Mouse (Mus musculus) hindbrain, embryonic 13.5 days (tissue): ENCODE measurements around the gene St6galnac3. TPM values are rescaled to one million over a fixed set of nuclear protein-coding genes. Genes with fewer than 3 reads are reported as not detected.

Experiments used
- ATAC-seq: fragments of 200-750 bp; cut with Nextera tagmentation; 2 replicates; pipeline ENCODE4 v1.8.0; 2017; ENCODE audit warnings: moderate TSS enrichment; ENCODE audit not compliant: low FRiP score
- H3K27ac ChIP-seq: fragments of 300-500 bp; sonication (generic); 2 replicates; pipeline ENCODE4 v1.5.1; 2015; ENCODE audit warnings: inconsistent platforms, mild to moderate bottlenecking, moderate library complexity
- H3K27me3 ChIP-seq: fragments of 300-500 bp; sonication (generic); 2 replicates; pipeline ENCODE4 v1.6.1; 2015; ENCODE audit warnings: mild to moderate bottlenecking, inconsistent platforms
- H3K36me3 ChIP-seq: fragments of 300-500 bp; sonication (generic); 2 replicates; pipeline ENCODE4 v1.6.1; 2015; ENCODE audit warnings: mild to moderate bottlenecking, inconsistent platforms
- H3K4me1 ChIP-seq: fragments of 300-500 bp; sonication (generic); replicated peaks from 2 replicates; pipeline ENCODE4 v1.6.1; 2015; ENCODE audit warnings: inconsistent platforms
- H3K4me2 ChIP-seq: fragments of 300-500 bp; sonication (generic); 2 replicates; pipeline ENCODE4 v1.6.1; 2015; ENCODE audit warnings: inconsistent platforms, mild to moderate bottlenecking, moderate library complexity
- H3K4me3 ChIP-seq: fragments of 300-500 bp; sonication (generic); 2 replicates; pipeline ENCODE4 v1.5.1; 2015; ENCODE audit warnings: mild to moderate bottlenecking, inconsistent platforms
- H3K9ac ChIP-seq: fragments of 300-500 bp; sonication (generic); 2 replicates; pipeline ENCODE4 v1.6.1; 2015; ENCODE audit warnings: mild to moderate bottlenecking, inconsistent platforms
- H3K9me3 ChIP-seq: fragments of 300-500 bp; sonication (generic); 2 replicates; pipeline ENCODE4 v1.6.1; 2016; ENCODE audit warnings: inconsistent platforms
- WGBS: fragments of 180-500 bp; shearing (Covaris S2); methylation state at CpG from one replicate; pipeline ENCODE4 v1.1.7; 2015; 5-methylcytosine and 5-hydroxymethylcytosine counted together
- polyA plus RNA-seq: library from polyadenylated mRNA; unstranded; fragments of >200 nt; fragmentation: Nextera tagmentation; extraction: Ambion mirVana; gene quantifications from 2 replicates; pipeline ENCODE4 v1.2.1, GENCODE M21; 2015

St6galnac3 gene
- polyA plus RNA-seq, 1 experiment from 2014 or later, result 30.3 TPM

DNA sequence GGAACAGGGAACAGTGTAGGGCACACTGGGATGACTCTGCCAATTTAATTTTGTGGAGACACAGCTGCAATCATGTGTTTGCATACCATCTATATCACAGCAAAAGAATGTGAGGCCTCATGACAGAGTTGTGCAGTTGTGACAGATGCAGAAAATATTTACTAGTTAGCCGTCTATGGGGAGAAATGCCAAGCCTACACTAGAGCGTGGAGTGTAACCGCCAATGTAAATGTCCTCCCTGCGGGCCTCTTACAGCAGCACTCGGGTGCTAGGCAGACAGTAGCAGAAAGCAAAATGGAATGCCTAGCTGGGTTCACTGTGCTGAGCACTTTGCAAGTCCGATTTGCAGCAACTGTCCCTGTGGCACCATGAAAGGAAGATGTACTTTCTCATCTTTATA lies 261.1 kb downstream of the St6galnac3 start:
- ATAC-seq, result no peak

DNA sequence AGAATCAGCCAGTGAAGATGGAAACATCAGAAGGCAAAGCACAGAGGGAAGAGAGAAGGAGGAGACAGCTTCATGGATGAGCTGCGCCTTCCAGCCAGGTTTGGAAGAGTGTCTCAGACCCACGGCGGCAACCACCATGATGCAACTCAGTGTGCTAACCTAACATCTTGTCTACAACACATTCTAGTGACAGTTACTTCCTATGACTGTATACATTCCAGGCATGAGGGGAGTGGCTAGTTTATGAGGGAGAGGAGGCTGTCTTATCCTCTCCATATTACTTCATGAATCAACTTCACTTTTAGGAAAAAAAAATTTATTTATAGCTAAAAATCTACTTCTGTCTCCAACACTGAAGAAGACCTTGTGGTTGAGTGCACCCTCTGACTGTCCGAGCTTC lies 264.8 kb downstream of the St6galnac3 start:
- 0 out of 2 replicates have a peak, but pooled peaks cover 6% of the 10 kb centered on the region for H3K4me1 ChIP-seq
- no peaks in the 10 kb centered on the region for H3K36me3 ChIP-seq
- no peaks in the 10 kb centered on the region for H3K9me3 ChIP-seq
- H3K4me2 ChIP-seq, result no peak overlapping the region
- ATAC-seq, result no peak
- no peak overlapping the region for H3K27ac ChIP-seq
- WGBS, result 96% methylated on average over 4 of the region's 4 CpGs
- H3K4me3 ChIP-seq, result no peak overlapping the region
- H3K27me3 ChIP-seq, result no peaks in the 10 kb centered on the region
- no peak overlapping the region for H3K9ac ChIP-seq

More for the DNA sequence above, 261.1 kb downstream of the St6galnac3 start:
- peaks cover 3% of the 10 kb centered on the region; the same call in 1 of the 2 replicates for H3K9me3 ChIP-seq
- WGBS, result 89% methylated on average over 6 of the region's 6 CpGs
- H3K4me3 ChIP-seq, result no peak overlapping the region
- peaks cover 2% of the 10 kb centered on the region for H3K4me1 ChIP-seq
- peaks cover 5% of the 10 kb centered on the region for H3K36me3 ChIP-seq
- H3K4me2 ChIP-seq, result no peak overlapping the region
- H3K27ac ChIP-seq, result no peak overlapping the region
- no peaks in the 10 kb centered on the region for H3K27me3 ChIP-seq
- H3K9ac ChIP-seq, result no peak overlapping the region

DNA sequence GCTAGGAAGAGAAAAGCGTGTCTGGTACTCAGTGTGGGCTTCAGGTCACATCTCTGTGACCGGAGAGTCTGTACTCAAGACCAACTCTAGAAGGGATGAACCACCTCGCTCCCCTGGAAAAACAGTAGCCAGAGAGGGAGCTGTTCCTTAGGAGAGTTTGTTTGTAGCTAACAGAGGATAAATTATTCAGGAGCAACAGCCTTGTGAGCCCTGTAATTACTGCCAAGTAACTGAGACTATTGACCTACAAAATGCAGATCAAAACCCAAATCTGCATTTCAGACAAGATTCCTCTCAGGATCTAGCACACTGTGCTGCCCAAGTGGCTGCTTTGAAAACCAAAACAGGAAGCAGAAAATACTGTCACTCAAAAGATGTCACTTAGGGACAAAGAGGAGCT lies 266.4 kb downstream of the St6galnac3 start:
- no peak overlapping the region for H3K9ac ChIP-seq
- no peak overlapping the region for H3K4me3 ChIP-seq
- H3K27ac ChIP-seq, result no peak overlapping the region
- no peaks in the 10 kb centered on the region for H3K27me3 ChIP-seq
- ATAC-seq, result no peak
- no peak overlapping the region for H3K4me2 ChIP-seq
- 0 out of 2 replicates have a peak, but pooled peaks cover 6% of the 10 kb centered on the region for H3K4me1 ChIP-seq
- H3K9me3 ChIP-seq, result no peaks in the 10 kb centered on the region
- WGBS, result 91% methylated on average over 3 of the region's 3 CpGs
- H3K36me3 ChIP-seq, result no peaks in the 10 kb centered on the region

DNA sequence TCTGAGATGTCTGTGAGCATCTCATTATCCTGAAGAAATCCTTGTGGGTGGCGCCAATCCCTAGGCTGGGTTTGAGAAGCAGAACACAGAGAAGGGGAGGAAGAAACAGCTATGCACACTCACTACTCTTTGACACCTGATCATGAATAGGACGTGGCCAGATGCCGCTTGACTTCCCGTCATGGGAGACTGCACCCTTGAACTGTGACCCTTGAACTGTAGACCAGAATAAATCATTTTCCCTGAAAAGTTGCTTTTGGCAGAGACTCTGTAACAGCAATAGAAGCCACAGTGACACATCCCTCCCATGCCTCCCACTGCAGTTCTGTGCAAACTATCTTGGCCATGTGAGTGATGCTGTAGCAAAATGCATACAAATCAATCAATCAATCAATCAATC lies 267.3 kb downstream of the St6galnac3 start:
- H3K27me3 ChIP-seq, result no peaks in the 10 kb centered on the region
- no peaks in the 10 kb centered on the region for H3K36me3 ChIP-seq
- 95% methylated on average over 4 of the region's 4 CpGs for WGBS
- H3K27ac ChIP-seq, result no peak overlapping the region
- 0 out of 2 replicates have a peak, but pooled peaks cover 6% of the 10 kb centered on the region for H3K4me1 ChIP-seq
- H3K4me2 ChIP-seq, result no peak overlapping the region
- ATAC-seq, result no peak
- no peak overlapping the region for H3K4me3 ChIP-seq
- H3K9me3 ChIP-seq, result no peaks in the 10 kb centered on the region
- H3K9ac ChIP-seq, result no peak overlapping the region

DNA sequence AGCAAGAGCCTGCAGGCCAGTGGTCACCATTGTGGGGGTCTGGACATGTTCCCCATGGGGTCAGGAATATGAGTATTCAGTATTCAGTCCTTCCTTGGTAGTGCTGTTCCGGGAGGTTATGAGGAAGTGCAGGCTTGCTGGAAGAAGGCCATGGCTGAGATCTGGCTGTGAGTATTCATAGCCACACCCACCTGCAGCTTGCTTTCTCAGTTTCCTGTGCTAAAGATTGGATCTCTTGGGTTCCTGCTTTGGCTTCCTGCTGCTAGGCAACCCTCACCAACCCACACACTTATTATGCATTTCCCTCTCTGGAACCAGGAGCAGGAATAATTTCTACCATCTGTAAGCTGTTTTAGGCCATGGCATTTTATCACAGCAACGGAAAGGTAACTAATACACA lies 267.8 kb downstream of the St6galnac3 start:
- 80% methylated on average over 2 of the region's 2 CpGs for WGBS
- no peaks in the 10 kb centered on the region for H3K9me3 ChIP-seq

DNA sequence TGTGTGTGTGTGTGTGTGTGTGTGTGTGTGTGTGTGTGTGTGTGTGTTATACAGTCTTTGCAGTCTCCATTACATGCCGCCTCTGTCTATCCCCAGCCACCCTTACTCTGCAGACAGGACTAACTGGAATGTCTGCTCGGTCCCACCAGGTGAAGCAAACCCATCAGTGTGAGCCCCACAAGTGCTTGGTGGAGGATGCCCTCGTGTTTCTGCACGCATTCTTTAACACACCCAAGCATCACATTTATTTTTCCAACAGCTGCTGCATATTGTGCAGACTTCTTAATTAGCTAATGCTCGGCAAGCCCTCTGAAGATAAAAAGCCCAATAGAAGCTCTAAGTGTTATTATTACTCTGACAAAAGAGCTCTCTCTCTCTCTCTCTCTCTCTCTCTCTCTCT lies 268.7 kb downstream of the St6galnac3 start:
- Histone ChIP-seq H3K27me3 (no peaks in the 10 kb centered on the region), H3K36me3 (no peaks in the 10 kb centered on the region), H3K9ac (no peak overlapping the region), H3K4me1 (0 out of 2 replicates have a peak, but pooled peaks cover 6% of the 10 kb centered on the region), H3K9me3 (no peaks in the 10 kb centered on the region), H3K4me2 (no peak overlapping the region), H3K4me3 (no peak overlapping the region), H3K27ac (peak overlapping the region; percentile 58)
- ATAC-seq, result peak; percentile 50; the same call in 1 of the 2 replicates
- WGBS, result 64% methylated on average over 5 of the region's 5 CpGs

More for the DNA sequence above, 267.8 kb downstream of the St6galnac3 start:
- H3K9ac ChIP-seq, result no peak overlapping the region
- H3K36me3 ChIP-seq, result no peaks in the 10 kb centered on the region
- H3K4me3 ChIP-seq, result no peak overlapping the region
- H3K27me3 ChIP-seq, result no peaks in the 10 kb centered on the region
- no peak for ATAC-seq
- no peak overlapping the region for H3K27ac ChIP-seq
- no peak overlapping the region for H3K4me2 ChIP-seq
- 0 out of 2 replicates have a peak, but pooled peaks cover 6% of the 10 kb centered on the region for H3K4me1 ChIP-seq

DNA sequence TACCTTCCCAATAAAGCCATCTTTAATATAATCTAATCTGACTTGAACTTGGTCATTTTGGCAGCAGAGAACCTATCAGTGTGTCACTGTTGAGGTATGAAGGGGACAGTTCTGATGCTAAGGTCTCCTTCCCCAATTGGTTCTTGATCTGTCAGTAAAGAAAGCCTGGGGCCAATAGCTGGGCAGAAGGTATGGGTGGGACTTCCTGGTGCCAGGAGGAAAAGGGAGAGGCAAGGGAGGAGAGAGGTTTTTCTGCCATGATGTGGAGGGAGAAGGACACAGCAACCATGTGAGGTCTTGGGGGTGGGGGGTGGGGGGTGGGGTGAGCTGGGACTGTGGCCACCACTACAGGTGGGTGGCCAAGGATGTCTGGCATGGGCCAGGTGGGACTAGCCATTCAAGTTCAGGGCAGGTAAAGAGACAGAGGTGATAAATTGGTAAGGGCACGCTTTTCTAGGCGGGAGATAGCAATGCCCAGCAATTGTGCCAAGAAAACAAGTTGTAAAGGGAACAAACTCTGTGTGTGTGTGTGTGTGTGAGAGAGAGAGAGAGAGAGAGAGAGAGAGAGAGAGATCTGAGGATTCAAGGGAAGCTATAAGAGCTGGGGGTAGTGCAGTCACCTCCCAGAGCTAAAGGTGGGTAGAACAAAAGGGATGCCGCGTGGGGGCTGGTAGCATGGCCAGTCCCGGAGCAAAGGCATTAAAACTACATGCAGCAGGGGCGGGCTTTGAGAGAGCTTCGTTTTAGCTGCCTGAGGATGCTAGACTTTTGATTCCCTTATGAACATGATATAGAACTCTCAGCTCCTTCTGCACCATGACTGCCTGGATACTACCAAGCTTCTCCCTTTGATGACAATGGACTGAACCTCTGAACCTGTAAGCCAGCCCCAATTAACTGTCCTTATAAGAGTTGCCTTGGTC lies 271.6 kb downstream of the St6galnac3 start:
- H3K4me1 ChIP-seq, result peaks cover 6% of the 10 kb centered on the region; the same call in 1 of the 2 replicates
- WGBS, result 87% methylated on average over 7 of the region's 7 CpGs
- no peak overlapping the region for H3K4me2 ChIP-seq
- H3K27ac ChIP-seq, result no peak overlapping the region
- H3K9ac ChIP-seq, result no peak overlapping the region
- no peak overlapping the region for H3K4me3 ChIP-seq
- no peak for ATAC-seq
- no peaks in the 10 kb centered on the region for H3K36me3 ChIP-seq
- H3K27me3 ChIP-seq, result no peaks in the 10 kb centered on the region
- no peaks in the 10 kb centered on the region for H3K9me3 ChIP-seq

DNA sequence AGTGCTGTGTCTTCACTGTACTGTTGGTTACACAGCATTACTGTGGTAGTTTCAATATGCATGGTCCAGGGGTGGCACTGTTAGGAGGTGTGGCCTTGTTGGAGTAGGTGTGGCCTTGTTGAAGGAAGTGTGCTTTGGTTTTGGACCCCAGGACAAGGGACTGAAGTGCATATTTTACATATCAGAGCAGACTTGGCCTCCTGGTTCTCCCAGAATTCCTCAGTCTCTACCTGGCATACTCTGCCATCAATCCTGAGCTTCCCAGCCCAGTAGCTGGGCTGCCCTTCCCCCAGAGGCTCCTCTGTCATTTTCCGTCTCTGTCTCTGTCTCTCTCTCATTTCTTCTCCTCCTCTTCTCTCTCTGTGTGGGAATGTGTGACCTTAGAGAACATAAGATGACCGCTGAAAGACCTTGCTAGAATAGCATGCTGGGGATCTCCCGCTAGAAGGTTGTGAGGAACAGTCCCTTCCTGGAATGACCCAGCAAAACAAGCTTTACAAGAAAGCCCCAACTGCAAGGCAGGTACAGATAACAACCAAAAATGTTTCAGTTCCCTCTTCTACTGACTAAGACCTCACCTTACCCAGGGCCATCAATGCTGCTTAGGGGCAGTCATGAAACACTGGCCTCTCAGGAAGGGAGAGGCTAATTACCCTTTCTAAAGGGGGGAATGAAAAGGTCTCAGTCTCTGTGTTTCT lies 272.5 kb downstream of the St6galnac3 start:
- Histone ChIP-seq H3K4me1 (peaks cover 6% of the 10 kb centered on the region; the same call in 1 of the 2 replicates), H3K9ac (no peak overlapping the region), H3K9me3 (no peaks in the 10 kb centered on the region), H3K36me3 (no peaks in the 10 kb centered on the region), H3K4me3 (no peak overlapping the region), H3K4me2 (no peak overlapping the region), H3K27ac (no peak overlapping the region), H3K27me3 (no peaks in the 10 kb centered on the region)
- WGBS, result 97% methylated on average over 3 of the region's 3 CpGs
- ATAC-seq, result no peak

DNA sequence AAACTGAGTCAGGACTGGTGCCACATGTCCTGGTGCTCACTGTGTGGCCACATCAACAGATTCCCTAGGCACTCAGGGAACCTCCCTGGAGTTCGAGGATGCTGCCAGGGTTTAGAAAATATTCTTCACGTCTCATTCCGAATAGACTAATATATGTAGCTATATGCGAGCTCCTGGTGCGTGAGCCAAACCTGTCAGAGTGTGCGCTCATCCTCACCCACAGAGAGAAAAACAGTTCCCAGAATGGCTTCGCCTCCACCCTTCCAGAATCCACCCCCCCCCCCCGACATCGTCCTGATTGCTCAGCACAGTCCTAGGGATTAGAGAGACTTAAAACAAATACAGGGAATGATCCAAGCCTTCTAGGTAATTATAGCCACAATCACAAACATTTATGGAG lies 283.6 kb downstream of the St6galnac3 start:
- Histone ChIP-seq H3K9me3 (no peaks in the 10 kb centered on the region), H3K36me3 (no peaks in the 10 kb centered on the region), H3K27ac (no peak overlapping the region), H3K4me3 (no peak overlapping the region), H3K9ac (no peak overlapping the region), H3K4me2 (no peak overlapping the region), H3K27me3 (no peaks in the 10 kb centered on the region), H3K4me1 (peaks cover 8% of the 10 kb centered on the region)
- 89% methylated on average over 9 of the region's 9 CpGs for WGBS
- no peak for ATAC-seq

DNA sequence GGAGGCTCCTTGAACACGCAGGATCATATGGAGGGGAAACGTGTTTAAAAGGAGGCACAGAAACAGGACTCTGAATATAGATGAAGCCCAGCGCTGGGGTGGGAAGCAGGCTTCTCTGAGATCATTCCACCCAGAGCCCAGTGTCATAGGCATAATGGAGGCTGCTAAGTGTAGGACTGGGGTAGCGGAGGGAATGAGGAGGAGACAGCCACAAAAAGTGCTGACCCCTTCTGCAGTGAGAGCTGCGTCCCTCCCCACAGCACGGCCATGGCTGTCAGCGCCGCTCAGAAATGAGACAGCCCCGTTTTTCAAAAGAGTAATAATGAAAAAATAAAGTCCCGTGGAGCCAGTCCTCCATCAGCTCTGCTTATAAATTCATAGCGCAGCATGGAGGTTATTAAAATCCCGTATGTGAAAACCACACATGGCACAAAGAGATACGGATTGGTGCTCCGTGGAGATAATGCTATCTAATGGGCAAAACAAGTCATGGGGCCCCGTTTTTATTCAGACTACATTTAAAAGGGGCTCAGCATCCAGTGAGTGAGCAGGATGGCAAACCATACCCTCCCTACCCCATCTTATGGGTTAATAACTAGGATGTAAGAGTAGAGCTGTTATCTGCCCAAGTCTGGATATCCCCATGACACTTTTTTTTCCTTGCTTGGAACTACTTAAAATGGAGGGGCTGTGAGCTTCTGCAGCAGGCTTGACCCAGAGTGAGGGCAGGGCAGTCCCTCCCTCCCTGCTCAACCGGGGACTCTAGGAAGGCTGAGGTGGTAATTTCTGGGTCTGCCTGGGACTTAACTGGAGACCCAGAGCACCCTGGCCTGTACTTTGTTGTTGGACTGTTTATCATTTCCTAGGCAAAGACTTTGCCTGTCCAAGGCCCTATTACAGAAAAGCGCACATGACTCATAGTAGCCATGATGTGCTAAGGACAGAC lies 288.6 kb downstream of the St6galnac3 start:
- no peaks in the 10 kb centered on the region for H3K27me3 ChIP-seq
- H3K9ac ChIP-seq, result peak overlapping the region; percentile 24; the same call in 1 of the 2 replicates
- 57% methylated on average over 17 of the region's 17 CpGs for WGBS
- peaks cover 23% of the 10 kb centered on the region for H3K4me1 ChIP-seq
- peak; percentile 74 for ATAC-seq
- no peak overlapping the region for H3K4me3 ChIP-seq
- no peaks in the 10 kb centered on the region for H3K9me3 ChIP-seq
- H3K27ac ChIP-seq, result peak overlapping the region; percentile 65
- no peaks in the 10 kb centered on the region for H3K36me3 ChIP-seq
- H3K4me2 ChIP-seq, result peak overlapping the region; percentile 10; the same call in 1 of the 2 replicates

DNA sequence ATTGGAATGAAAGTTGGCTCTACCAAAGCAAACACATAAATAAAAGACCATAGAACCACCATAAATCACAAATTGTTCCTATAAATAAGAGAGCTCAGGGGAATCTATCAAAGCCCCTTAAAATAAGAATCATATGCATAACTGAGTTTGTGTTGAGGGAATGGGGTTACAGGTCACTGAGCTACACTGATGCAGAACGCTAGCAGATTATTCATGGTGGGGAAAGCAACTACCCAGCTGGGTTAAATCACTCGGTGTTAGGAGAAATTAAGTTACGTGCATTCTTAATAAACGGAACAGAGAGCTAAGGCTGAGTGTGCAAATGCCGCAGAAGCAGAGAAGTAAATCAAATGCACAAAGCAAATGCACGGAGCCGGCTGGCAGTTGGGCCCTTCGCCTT lies 292.0 kb downstream of the St6galnac3 start:
- Histone ChIP-seq H3K9me3 (no peaks in the 10 kb centered on the region), H3K4me2 (no peak overlapping the region), H3K27ac (no peak overlapping the region), H3K4me3 (no peak overlapping the region), H3K36me3 (no peaks in the 10 kb centered on the region), H3K4me1 (peaks cover 34% of the 10 kb centered on the region), H3K9ac (no peak overlapping the region), H3K27me3 (no peaks in the 10 kb centered on the region)
- no peak for ATAC-seq
- WGBS, result 47% methylated on average over 8 of the region's 8 CpGs
